Mouse (Mus musculus): ENCODE results near the gene Mgat5.

GRCm38 (mm10) chr1:127400666-127401065 lies 195.9 kb downstream of the Mgat5 start:
- TF ChIP-seq CTCF (IDR thresholded peaks at IDR 0.05; ENCODE audit: extremely low read depth, insufficient read depth, insufficient read length, insufficient replicate concordance) (no peak), POLR2A (IDR thresholded peaks at IDR 0.05; ENCODE audit: low read depth, low read length) (no peak)

Measured in spleen, adult 2 months (tissue).